Mouse (Mus musculus): ENCODE data around the gene Slc6a21. TPM values are rescaled to one million over a fixed set of nuclear protein-coding genes. Genes with fewer than 3 reads are reported as not detected.

The Slc6a21 gene
- polyA plus RNA-seq, 1 experiment from 2014 or later, result not detected

DNA sequence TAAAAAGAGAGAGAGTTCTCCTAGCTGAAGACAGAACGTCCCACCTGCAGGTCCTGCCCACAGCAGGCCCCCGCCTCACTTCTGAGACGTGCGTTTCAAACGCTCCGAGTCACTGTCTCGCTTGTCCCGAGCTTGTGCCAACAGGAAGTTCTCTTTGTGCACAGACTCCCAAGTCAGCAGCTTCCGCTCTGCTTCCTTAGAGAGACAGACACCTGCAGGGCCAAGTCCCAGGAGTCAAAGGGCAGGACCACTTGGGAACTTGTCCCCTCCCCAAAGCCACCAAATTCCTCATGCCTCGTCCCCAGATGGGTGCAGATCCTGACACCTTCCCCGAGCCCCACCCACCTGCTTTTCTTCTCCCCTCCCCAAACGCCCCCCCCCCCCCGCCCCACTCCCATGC is 27.6 kb downstream of the Slc6a21 start:
- ATAC-seq (ENCODE audit: low FRiP score) (peak; percentile 5; the same call in 1 of the 2 replicates), DNase-seq (ENCODE audit: low spot score, missing footprints) (no peak)
- Histone ChIP-seq H3K9me3 (ENCODE audit: control insufficient read depth, low read length) (no peaks in the 10 kb centered on the region), H3K9ac (ENCODE audit: low read length) (peak overlapping the region; percentile 47), H3K27me3 (ENCODE audit: control insufficient read depth, insufficient read depth, low read length) (no peaks in the 10 kb centered on the region), H3K4me3 (ENCODE audit: low read depth, low read length) (peak overlapping the region; percentile 26), H3K4me2 (peak overlapping the region; percentile 41), H3K27ac (ENCODE audit: low read depth, low read length) (no peak overlapping the region), H3K36me3 (ENCODE audit: control insufficient read depth, insufficient read depth, low read length) (no peaks in the 10 kb centered on the region), H3K4me1 (ENCODE audit: control insufficient read depth, insufficient read depth, low read length) (peaks cover 12% of the 10 kb centered on the region)
- WGBS, result 19% methylated on average over 12 of the region's 13 CpGs

DNA sequence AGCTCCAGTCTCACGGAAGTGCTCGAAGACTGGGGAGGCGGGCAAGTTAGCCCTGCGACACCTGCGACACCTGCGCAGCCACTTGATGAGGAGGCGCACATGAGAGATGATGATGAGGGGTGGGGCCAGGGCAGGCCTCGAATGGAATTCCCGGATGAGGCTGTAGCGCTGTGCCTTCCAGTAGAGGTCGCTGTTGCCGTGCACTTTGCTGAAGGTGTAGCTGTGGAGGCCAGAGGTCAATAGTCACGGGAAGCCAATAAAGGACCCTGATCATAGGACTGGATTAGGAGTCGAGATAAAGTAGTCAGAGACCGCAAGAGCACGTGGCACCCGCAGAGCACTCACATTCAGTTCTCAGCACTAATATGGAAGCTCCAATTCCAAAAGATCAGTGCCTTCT is 28.0 kb downstream of the Slc6a21 start:
- DNase-seq (ENCODE audit: low spot score, missing footprints) (peak; percentile 96), ATAC-seq (ENCODE audit: low FRiP score) (peak; percentile 74)
- no peak overlapping the region for H3K27ac ChIP-seq (ENCODE audit: low read depth, low read length)
- H3K4me1 ChIP-seq (ENCODE audit: control insufficient read depth, insufficient read depth, low read length), result peaks cover 12% of the 10 kb centered on the region
- peak overlapping the region; percentile 47 for H3K9ac ChIP-seq (ENCODE audit: low read length)
- peak overlapping the region; percentile 41 for H3K4me2 ChIP-seq
- H3K27me3 ChIP-seq (ENCODE audit: control insufficient read depth, insufficient read depth, low read length), result no peaks in the 10 kb centered on the region
- 4% methylated on average over 17 of the region's 17 CpGs for WGBS
- H3K36me3 ChIP-seq (ENCODE audit: control insufficient read depth, insufficient read depth, low read length), result no peaks in the 10 kb centered on the region
- no peaks in the 10 kb centered on the region for H3K9me3 ChIP-seq (ENCODE audit: control insufficient read depth, low read length)
- H3K4me3 ChIP-seq (ENCODE audit: low read depth, low read length), result peak overlapping the region; percentile 26

DNA sequence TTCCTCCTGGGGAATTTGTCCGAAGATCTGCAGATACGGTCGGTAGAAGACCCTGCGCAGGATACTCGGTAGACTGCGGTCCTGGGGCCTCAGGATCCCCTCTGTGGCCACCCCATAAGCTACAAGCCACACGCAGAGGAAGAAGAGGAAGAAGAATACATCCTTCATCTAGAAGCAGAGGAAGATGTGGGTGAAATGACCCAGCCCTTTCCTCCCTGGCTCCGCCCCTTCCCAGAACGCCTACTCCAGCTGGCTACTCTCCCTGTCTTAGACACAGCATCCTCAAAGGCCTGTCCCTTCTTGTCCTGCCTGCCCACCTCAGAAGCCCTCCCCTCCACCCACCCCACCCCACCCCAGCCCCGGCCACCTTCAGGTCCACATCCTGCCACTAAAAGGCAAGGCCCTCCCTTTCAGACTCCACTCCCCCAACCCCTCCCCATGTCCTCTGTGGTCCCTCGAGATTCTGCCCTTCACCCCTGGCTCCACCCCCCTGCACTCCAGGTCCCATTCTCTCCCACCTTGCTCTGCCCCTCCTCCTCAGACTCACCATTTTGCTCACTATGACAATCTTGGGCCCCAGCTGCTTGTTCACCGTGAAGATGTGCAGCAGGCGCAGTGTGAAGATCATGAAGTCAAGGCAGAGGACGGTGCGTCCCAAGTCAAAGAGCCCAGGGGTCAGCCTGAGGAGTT is 31.4 kb downstream of the Slc6a21 start:
- H3K27ac ChIP-seq (ENCODE audit: low read depth, low read length), result no peak overlapping the region
- no peak overlapping the region for H3K4me3 ChIP-seq (ENCODE audit: low read depth, low read length)
- no peak for DNase-seq (ENCODE audit: low spot score, missing footprints)
- no peak overlapping the region for H3K4me2 ChIP-seq
- WGBS, result 66% methylated on average over 15 of the region's 15 CpGs
- no peaks in the 10 kb centered on the region for H3K36me3 ChIP-seq (ENCODE audit: control insufficient read depth, insufficient read depth, low read length)
- H3K4me1 ChIP-seq (ENCODE audit: control insufficient read depth, insufficient read depth, low read length), result peaks cover 12% of the 10 kb centered on the region
- peak; percentile 25; the same call in 1 of the 2 replicates for ATAC-seq (ENCODE audit: low FRiP score)
- H3K9me3 ChIP-seq (ENCODE audit: control insufficient read depth, low read length), result no peaks in the 10 kb centered on the region
- H3K27me3 ChIP-seq (ENCODE audit: control insufficient read depth, insufficient read depth, low read length), result no peaks in the 10 kb centered on the region
- peak overlapping the region; percentile 16; the same call in 1 of the 2 replicates for H3K9ac ChIP-seq (ENCODE audit: low read length)

DNA sequence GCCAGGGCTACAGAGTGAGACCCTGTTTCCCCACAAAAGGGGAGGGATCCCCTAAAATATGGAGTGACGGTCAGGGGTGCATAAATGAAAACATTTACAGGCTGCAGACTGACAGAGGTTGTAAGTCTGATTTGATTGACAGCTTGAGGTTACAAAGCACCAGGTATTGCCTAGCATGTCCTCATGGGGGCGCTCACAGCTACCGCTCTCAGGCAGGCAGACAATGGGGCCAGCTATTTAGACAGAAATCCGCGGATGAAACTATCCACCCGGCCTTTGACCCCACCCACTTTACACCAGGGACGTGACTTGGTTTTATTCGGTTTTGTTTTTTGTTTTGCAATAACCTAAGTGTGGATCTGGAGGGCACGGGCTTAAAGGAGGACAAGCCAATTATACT is 32.1 kb downstream of the Slc6a21 start:
- ATAC-seq (ENCODE audit: low FRiP score), result peak; percentile 49; the same call in 1 of the 2 replicates
- 12% methylated on average over 9 of the region's 9 CpGs for WGBS
- Histone ChIP-seq H3K27me3 (ENCODE audit: control insufficient read depth, insufficient read depth, low read length) (no peaks in the 10 kb centered on the region), H3K4me1 (ENCODE audit: control insufficient read depth, insufficient read depth, low read length) (peaks cover 12% of the 10 kb centered on the region), H3K4me3 (ENCODE audit: low read depth, low read length) (no peak overlapping the region), H3K9ac (ENCODE audit: low read length) (peak overlapping the region; percentile 24; the same call in 1 of the 2 replicates), H3K9me3 (ENCODE audit: control insufficient read depth, low read length) (no peaks in the 10 kb centered on the region), H3K27ac (ENCODE audit: low read depth, low read length) (no peak overlapping the region), H3K36me3 (ENCODE audit: control insufficient read depth, insufficient read depth, low read length) (no peaks in the 10 kb centered on the region), H3K4me2 (no peak overlapping the region)
- DNase-seq (ENCODE audit: low spot score, missing footprints), result peak; percentile 96

DNA sequence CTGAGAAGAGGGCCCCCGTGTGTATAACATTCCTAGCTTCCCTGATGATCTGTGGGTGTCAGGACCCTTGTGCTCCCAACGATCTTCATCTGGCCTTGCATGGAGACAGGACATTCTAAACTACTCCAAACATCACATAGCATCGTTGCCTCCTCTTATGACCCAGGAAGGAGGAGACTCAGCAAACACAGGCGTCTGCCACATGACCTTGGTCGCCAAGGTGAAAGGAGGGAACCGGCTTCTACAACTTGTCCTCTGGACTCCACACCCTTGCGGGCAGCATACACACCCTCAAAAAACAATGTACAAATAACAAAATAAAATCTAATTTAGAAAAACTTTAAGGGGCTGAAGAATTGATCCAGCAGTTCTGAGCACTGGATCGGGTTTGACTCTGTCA is 34.7 kb downstream of the Slc6a21 start:
- DNase-seq (ENCODE audit: low spot score, missing footprints), result no peak
- H3K36me3 ChIP-seq (ENCODE audit: control insufficient read depth, insufficient read depth, low read length), result no peaks in the 10 kb centered on the region
- H3K9me3 ChIP-seq (ENCODE audit: control insufficient read depth, low read length), result no peaks in the 10 kb centered on the region
- no peak overlapping the region for H3K27ac ChIP-seq (ENCODE audit: low read depth, low read length)
- WGBS, result 75% methylated on average over 8 of the region's 8 CpGs
- no peak overlapping the region for H3K4me3 ChIP-seq (ENCODE audit: low read depth, low read length)
- no peaks in the 10 kb centered on the region for H3K27me3 ChIP-seq (ENCODE audit: control insufficient read depth, insufficient read depth, low read length)
- no peak overlapping the region for H3K4me2 ChIP-seq
- no peak overlapping the region for H3K9ac ChIP-seq (ENCODE audit: low read length)
- no peak for ATAC-seq (ENCODE audit: low FRiP score)
- peaks cover 3% of the 10 kb centered on the region; the same call in 1 of the 2 replicates for H3K4me1 ChIP-seq (ENCODE audit: control insufficient read depth, insufficient read depth, low read length)

DNA sequence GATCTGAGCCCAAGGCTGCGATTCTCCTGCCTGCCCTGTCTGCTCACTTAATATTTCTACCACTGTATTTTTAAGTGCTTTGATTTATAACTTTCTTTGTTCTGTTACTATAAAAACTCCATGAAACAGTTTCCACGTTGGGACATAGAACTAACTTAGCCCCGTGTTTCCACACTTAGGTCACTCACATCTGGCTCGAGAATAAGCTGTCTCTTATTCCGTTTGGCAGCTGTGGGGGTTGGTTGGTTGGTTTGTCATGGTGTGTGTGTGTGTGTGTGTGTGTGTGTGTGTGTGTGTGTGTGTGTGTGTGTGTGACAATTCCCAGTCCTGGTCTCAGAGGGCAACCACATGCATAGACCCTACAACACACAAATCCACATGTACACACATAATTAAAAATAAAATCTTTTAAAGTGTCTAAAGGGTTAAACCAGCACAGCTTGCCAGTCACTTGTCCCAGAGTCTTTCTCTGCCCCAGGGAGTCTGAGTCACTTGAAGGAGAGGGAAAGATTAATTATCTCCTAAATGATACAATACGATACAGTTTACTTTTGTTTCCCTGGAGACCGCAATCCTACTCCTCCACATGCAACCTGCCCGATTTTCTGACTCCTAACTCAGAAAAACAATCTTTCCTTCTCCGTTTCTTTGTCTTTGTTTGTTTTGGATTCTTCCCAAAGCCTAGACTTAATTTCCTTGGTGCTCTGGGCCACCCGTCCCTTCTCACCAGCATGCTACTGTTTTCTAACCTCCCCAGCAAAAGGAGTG is 35.6 kb downstream of the Slc6a21 start:
- Histone ChIP-seq H3K9ac (ENCODE audit: low read length) (no peak overlapping the region), H3K4me3 (ENCODE audit: low read depth, low read length) (no peak overlapping the region), H3K36me3 (ENCODE audit: control insufficient read depth, insufficient read depth, low read length) (no peaks in the 10 kb centered on the region), H3K27me3 (ENCODE audit: control insufficient read depth, insufficient read depth, low read length) (no peaks in the 10 kb centered on the region), H3K4me1 (ENCODE audit: control insufficient read depth, insufficient read depth, low read length) (peaks cover 3% of the 10 kb centered on the region; the same call in 1 of the 2 replicates), H3K9me3 (ENCODE audit: control insufficient read depth, low read length) (no peaks in the 10 kb centered on the region), H3K27ac (ENCODE audit: low read depth, low read length) (no peak overlapping the region), H3K4me2 (no peak overlapping the region)
- DNase-seq (ENCODE audit: low spot score, missing footprints) (no peak), ATAC-seq (ENCODE audit: low FRiP score) (no peak)
- WGBS, result 39% methylated on average over 10 of the region's 10 CpGs

DNA sequence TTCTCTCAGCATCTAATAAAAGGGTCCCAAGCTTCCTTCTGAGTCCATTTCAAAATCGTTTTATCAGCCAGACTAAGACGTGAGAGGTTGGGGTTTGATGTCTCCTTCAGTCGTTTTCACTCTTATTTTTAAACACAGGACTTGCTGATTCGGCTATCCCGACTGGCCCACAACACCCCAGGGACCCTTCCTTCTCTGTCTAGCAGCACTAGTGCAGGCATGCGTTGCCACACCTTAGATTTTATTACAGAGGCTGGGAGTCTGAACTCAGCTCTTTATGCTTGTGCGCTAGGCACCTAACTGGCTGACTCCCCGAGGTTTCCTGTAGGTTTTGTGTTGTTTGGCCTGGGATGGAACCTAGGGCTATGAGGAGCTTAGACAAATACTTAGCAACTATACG is 36.2 kb downstream of the Slc6a21 start:
- Histone ChIP-seq H3K4me2 (no peak overlapping the region), H3K36me3 (ENCODE audit: control insufficient read depth, insufficient read depth, low read length) (no peaks in the 10 kb centered on the region), H3K9ac (ENCODE audit: low read length) (no peak overlapping the region), H3K27me3 (ENCODE audit: control insufficient read depth, insufficient read depth, low read length) (no peaks in the 10 kb centered on the region), H3K4me1 (ENCODE audit: control insufficient read depth, insufficient read depth, low read length) (peaks cover 3% of the 10 kb centered on the region; the same call in 1 of the 2 replicates), H3K27ac (ENCODE audit: low read depth, low read length) (no peak overlapping the region), H3K9me3 (ENCODE audit: control insufficient read depth, low read length) (no peaks in the 10 kb centered on the region), H3K4me3 (ENCODE audit: low read depth, low read length) (no peak overlapping the region)
- 52% methylated on average over 9 of the region's 9 CpGs for WGBS
- no peak for DNase-seq (ENCODE audit: low spot score, missing footprints)
- no peak for ATAC-seq (ENCODE audit: low FRiP score)

DNA sequence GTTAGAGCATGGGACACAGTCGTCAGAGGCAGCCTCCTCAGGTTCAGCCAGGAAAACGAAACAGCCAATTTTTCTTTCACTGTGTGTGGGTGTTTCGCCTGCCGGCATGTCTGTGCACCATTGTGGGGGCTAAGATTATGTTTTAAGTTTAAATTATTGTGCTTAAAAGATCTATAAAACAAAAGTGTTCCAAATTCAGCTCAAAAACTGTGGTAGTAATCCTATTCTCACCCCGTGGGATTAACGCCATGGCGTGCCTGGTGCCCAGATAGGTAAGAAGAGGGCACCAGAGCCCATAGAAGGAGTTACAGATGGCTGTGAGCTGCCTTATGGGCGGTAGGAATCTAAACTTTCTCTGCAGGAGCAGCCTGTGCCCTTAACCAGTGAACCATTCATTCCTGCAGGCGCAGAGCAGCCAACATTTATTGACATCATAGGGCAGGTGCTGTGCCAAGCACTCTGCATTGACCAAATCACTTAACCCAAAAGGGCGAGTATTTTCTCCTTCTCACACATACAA is 37.9 kb downstream of the Slc6a21 start:
- Histone ChIP-seq H3K4me2 (no peak overlapping the region), H3K9me3 (ENCODE audit: control insufficient read depth, low read length) (no peaks in the 10 kb centered on the region)

DNA sequence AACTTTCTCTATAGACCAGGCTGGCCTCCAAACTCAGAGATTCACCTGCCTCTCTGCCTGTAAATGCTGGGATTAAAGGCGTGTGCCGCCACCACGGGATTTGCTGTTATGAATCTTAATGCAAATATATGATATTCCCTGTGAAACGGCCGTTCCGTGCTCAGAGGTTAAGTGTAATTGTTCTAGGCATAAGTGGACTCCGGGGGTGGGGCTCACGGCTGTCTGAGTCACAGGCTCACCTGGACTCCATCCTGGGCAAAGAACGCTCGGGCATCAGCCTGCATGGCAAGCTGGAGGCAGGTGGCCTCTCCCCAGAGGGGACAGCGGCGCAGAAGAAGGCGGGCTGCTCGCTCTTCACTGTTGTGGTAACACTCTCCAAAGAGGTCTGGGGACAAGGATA is 39.2 kb downstream of the Slc6a21 start:
- 90% methylated on average over 14 of the region's 14 CpGs for WGBS
- no peak overlapping the region for H3K9ac ChIP-seq (ENCODE audit: low read length)

More for the DNA sequence above, 37.9 kb downstream of the Slc6a21 start:
- H3K27ac ChIP-seq (ENCODE audit: low read depth, low read length), result no peak overlapping the region
- no peaks in the 10 kb centered on the region for H3K27me3 ChIP-seq (ENCODE audit: control insufficient read depth, insufficient read depth, low read length)
- H3K4me1 ChIP-seq (ENCODE audit: control insufficient read depth, insufficient read depth, low read length), result no peaks in the 10 kb centered on the region
- ATAC-seq (ENCODE audit: low FRiP score) (no peak), DNase-seq (ENCODE audit: low spot score, missing footprints) (no peak)
- no peak overlapping the region for H3K4me3 ChIP-seq (ENCODE audit: low read depth, low read length)
- WGBS, result 85% methylated on average over 10 of the region's 10 CpGs
- H3K9ac ChIP-seq (ENCODE audit: low read length), result no peak overlapping the region
- H3K36me3 ChIP-seq (ENCODE audit: control insufficient read depth, insufficient read depth, low read length), result no peaks in the 10 kb centered on the region

More for the DNA sequence above, 39.2 kb downstream of the Slc6a21 start:
- H3K9me3 ChIP-seq (ENCODE audit: control insufficient read depth, low read length), result no peaks in the 10 kb centered on the region
- no peaks in the 10 kb centered on the region for H3K4me1 ChIP-seq (ENCODE audit: control insufficient read depth, insufficient read depth, low read length)
- H3K27me3 ChIP-seq (ENCODE audit: control insufficient read depth, insufficient read depth, low read length), result no peaks in the 10 kb centered on the region
- no peak overlapping the region for H3K4me2 ChIP-seq
- no peak overlapping the region for H3K4me3 ChIP-seq (ENCODE audit: low read depth, low read length)
- H3K36me3 ChIP-seq (ENCODE audit: control insufficient read depth, insufficient read depth, low read length), result no peaks in the 10 kb centered on the region
- DNase-seq (ENCODE audit: low spot score, missing footprints), result no peak
- no peak overlapping the region for H3K27ac ChIP-seq (ENCODE audit: low read depth, low read length)
- no peak for ATAC-seq (ENCODE audit: low FRiP score)

Measured in midbrain, embryonic 11.5 days (tissue).